Mouse (Mus musculus) intestine, postnatal 0 days (tissue): Measurements from ENCODE around the gene Lpp. TPM values are rescaled to one million over a fixed set of nuclear protein-coding genes. Genes with fewer than 3 reads are reported as not detected.

Source experiments
- ATAC-seq: fragments of 200-750 bp; cut with Nextera tagmentation; 2 replicates; pipeline ENCODE4 v1.8.0; 2017; ENCODE audit warnings: mild to moderate bottlenecking, moderate TSS enrichment, moderate library complexity
- H3K27ac ChIP-seq: fragments of 300-500 bp; sonication (generic); 2 replicates; pipeline ENCODE4 v1.5.1; 2014; ENCODE audit warnings: mild to moderate bottlenecking, low read depth, low read length, moderate library complexity
- H3K27me3 ChIP-seq: fragments of 300-500 bp; sonication (generic); replicated peaks from 2 replicates; pipeline ENCODE4 v1.6.1; 2014; ENCODE audit warnings: low read length, mixed read lengths; ENCODE audit not compliant: control insufficient read depth, insufficient read depth
- H3K36me3 ChIP-seq: fragments of 300-500 bp; sonication (generic); 2 replicates; pipeline ENCODE4 v1.6.1; 2014; ENCODE audit warnings: mild to moderate bottlenecking, moderate library complexity; ENCODE audit not compliant: control insufficient read depth, insufficient read depth
- H3K4me1 ChIP-seq: fragments of 300-500 bp; sonication (generic); replicated peaks from 2 replicates; pipeline ENCODE4 v1.6.1; 2014; ENCODE audit warnings: antibody characterized with exemption, low read length, mixed read lengths; ENCODE audit not compliant: control insufficient read depth, insufficient read depth
- H3K4me2 ChIP-seq: fragments of 300-500 bp; sonication (generic); replicated peaks from 2 replicates; pipeline ENCODE4 v1.6.1; 2014; ENCODE audit warnings: low read depth, mild to moderate bottlenecking, moderate library complexity
- H3K4me3 ChIP-seq: fragments of 300-500 bp; sonication (generic); 2 replicates; pipeline ENCODE4 v1.5.1; 2014; ENCODE audit warnings: low read depth, low read length
- H3K9ac ChIP-seq: fragments of 300-500 bp; sonication (generic); 2 replicates; pipeline ENCODE4 v1.6.1; 2014; ENCODE audit warnings: mild to moderate bottlenecking, low read depth, low read length
- H3K9me3 ChIP-seq: fragments of 300-500 bp; sonication (generic); 2 replicates; pipeline ENCODE4 v1.6.1; 2016; ENCODE audit warnings: mixed run types; ENCODE audit not compliant: control insufficient read depth
- CTCF ChIP-seq: sonication (generic); IDR thresholded peaks from 2 replicates; pipeline ENCODE4 v1.5.1; 2016; ENCODE audit warnings: low read depth, mild to moderate bottlenecking, control low read depth, antibody characterized with exemption, moderate library complexity
- WGBS: fragments of 180-500 bp; shearing (Covaris S2); extraction: QIAGEN DNeasy Blood & Tissue Kit; methylation state at CpG from one replicate; pipeline ENCODE4 v1.1.7; 2014; 5-methylcytosine and 5-hydroxymethylcytosine counted together
- microRNA counts: library from miRNA; unstranded; fragments of <30 nt; microRNA quantifications from one replicate; lab custom pipeline; 2016
- microRNA-seq: library from miRNA; unstranded; fragments of <30 nt; microRNA quantifications from one replicate; pipeline ENCODE4, GENCODE M21; 2016
- polyA plus RNA-seq: library from polyadenylated mRNA; unstranded; fragments of >200 nt; fragmentation: Nextera tagmentation; extraction: Ambion mirVana; gene quantifications from 2 replicates; pipeline ENCODE4 v1.2.1, GENCODE M21; 2015

The Lpp gene
- polyA plus RNA-seq, 1 experiment from 2014 or later = 32.8 TPM

DNA sequence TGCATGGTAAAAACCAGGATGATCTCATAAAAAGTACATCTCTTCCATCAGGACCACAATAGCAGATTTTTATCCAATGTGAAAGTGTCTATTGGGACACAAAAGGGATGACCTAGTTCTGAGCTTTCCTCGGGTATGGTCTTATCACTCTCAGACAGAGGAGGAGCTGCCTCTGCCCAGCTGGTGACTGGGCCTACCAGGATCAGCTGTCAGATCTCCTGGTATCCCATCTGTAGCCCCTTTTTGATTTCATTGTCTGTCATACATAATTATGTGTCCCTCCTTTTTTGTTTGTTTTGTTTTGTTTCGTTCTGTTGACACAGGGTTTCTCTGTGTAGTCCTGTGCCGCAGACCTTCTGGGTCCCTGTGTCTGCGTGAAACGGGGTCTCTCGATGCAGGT is 644.1 kb downstream of the Lpp start:
- TF ChIP-seq CTCF = no peak
- Histone ChIP-seq H3K4me2 (no peak overlapping the region), H3K36me3 (no peaks in the 10 kb centered on the region), H3K27ac (no peak overlapping the region), H3K4me3 (no peak overlapping the region), H3K27me3 (no peaks in the 10 kb centered on the region), H3K4me1 (no peaks in the 10 kb centered on the region), H3K9me3 (no peaks in the 10 kb centered on the region), H3K9ac (no peak overlapping the region)
- ATAC-seq = no peak
- 68% methylated on average over 6 of the region's 6 CpGs for WGBS

DNA sequence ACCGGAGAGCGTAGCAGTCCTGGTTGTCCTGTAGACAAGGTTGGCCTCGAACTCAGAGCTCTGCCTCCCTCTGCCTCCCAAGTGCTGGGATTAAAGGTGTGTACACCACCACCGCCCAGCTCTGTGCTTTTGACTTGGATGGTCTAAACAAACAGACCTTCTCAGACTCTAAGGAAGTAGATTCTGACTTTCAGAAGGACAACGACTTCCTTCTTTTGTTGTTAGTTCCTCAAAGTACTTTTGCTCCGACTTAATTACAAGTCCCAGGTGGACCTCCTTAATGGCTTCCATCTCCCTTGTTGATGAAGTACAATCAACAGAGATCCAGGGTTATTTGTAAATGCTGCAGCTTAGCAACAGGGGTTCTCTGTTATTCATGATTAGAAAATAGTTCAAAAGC is 645.2 kb downstream of the Lpp start:
- Histone ChIP-seq H3K36me3 (no peaks in the 10 kb centered on the region), H3K27me3 (no peaks in the 10 kb centered on the region), H3K4me2 (no peak overlapping the region), H3K4me3 (no peak overlapping the region), H3K9ac (no peak overlapping the region), H3K27ac (no peak overlapping the region), H3K4me1 (no peaks in the 10 kb centered on the region), H3K9me3 (no peaks in the 10 kb centered on the region)
- TF ChIP-seq CTCF = no peak
- no peak for ATAC-seq
- 86% methylated on average over 6 of the region's 6 CpGs for WGBS

DNA sequence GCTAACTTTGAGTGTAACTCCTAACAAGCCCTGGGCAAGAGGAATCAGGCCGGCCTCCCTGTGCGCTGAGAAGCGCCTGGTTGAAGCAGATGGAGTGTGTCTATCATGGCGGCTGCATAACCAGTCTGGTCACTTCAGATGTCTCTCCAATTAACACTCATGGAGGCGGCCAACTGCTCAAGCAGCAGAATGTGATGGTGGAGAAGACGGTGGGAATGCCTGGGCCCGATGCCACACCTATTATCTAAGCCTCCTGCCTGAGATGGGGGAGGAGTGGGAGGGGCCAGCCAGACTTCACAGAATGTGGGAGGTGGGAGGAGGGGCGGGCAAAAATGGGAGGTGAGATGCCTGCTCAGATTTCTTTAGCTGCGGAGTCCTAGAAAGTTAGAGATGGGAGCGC is 646.6 kb downstream of the Lpp start:
- TF ChIP-seq CTCF = no peak
- no peak for ATAC-seq
- H3K9ac ChIP-seq = no peak overlapping the region
- H3K27ac ChIP-seq = no peak overlapping the region
- no peaks in the 10 kb centered on the region for H3K9me3 ChIP-seq
- H3K27me3 ChIP-seq = no peaks in the 10 kb centered on the region
- 55% methylated on average over 10 of the region's 10 CpGs for WGBS
- H3K4me3 ChIP-seq = no peak overlapping the region
- no peaks in the 10 kb centered on the region for H3K4me1 ChIP-seq
- no peak overlapping the region for H3K4me2 ChIP-seq
- no peaks in the 10 kb centered on the region for H3K36me3 ChIP-seq

DNA sequence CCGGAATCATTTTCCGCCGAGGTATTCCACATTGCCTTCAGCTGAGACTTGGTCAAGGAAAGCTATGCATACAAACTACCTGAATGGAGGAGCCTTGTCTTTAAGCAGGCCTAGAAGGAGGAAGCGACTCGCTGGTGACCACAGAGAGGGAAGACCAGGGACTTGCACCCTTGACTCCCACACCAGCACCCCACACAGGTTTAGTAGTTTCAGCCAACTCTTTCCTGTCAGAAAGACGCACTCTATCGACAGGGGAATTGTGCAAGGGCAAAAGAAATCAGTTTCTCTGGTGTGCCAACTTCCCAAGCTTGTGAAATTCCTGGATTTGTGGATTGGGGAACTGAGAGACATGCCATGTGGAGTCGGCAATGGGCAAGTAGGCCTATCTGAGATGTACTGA is 647.9 kb downstream of the Lpp start:
- Histone ChIP-seq H3K9ac (no peak overlapping the region), H3K4me1 (no peaks in the 10 kb centered on the region), H3K27ac (no peak overlapping the region), H3K4me3 (no peak overlapping the region), H3K4me2 (no peak overlapping the region), H3K36me3 (no peaks in the 10 kb centered on the region), H3K27me3 (no peaks in the 10 kb centered on the region), H3K9me3 (no peaks in the 10 kb centered on the region)
- ATAC-seq = no peak
- WGBS = 94% methylated on average over 8 of the region's 8 CpGs
- TF ChIP-seq CTCF = no peak

DNA sequence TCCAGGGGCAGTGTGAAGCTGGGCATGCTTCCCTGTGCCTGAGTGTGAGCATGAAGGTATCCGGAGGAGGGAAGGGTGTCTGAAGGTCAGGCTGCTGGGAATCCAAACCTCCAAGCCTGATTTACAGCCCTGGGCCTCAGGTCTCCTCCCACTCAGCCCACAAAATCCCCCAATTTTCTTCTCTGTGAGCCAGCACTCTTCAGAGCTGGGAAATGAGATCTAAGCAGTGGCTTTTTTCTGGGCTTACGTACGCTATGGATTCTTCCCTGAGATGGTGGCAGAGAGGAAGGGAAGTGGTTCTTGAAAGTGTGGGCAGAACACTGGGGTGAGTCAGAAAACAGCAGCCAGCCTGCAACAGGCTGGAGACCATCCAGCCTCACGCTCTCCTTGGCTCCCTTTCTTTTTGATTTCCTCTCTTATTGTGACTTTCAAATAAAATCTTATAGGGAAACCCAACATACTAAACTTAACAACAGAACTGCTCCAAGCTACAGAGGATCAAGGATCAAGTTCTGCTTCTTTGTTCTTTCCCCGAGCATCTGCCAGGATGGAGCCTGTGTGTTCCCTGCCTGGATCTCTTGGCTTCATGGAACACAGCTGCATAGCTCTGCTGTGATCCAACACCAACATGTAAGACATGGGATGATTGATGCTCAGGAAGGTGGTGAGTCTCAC is 648.7 kb downstream of the Lpp start:
- Histone ChIP-seq H3K9me3 (no peaks in the 10 kb centered on the region), H3K4me3 (no peak overlapping the region), H3K36me3 (no peaks in the 10 kb centered on the region), H3K9ac (no peak overlapping the region), H3K4me1 (no peaks in the 10 kb centered on the region), H3K27ac (no peak overlapping the region), H3K4me2 (no peak overlapping the region), H3K27me3 (no peaks in the 10 kb centered on the region)
- WGBS = 55% methylated on average over 5 of the region's 5 CpGs
- no peak for TF ChIP-seq CTCF
- ATAC-seq = no peak

MicroRNAs within 50 kb of the gene (microRNA counts, 519-probe panel; counts per million panel counts)
- 4,717 counts per million, percentile 78 among the panel's probes with 10 or more counts for microRNA mmu-miR-28 (lab: Ali Mortazavi, UCI)

Small RNAs within 50 kb of the gene (microRNA-seq; reads per million reads assigned to microRNA genes)
- gene Mir28a = 1,847 reads per million, percentile 80 among the genes with 10 or more reads in this experiment
